Comparison of ENCODE assay signal across 19 mouse cellular contexts in genomic region chr1:78357868-78358267, GRCm38 (mm10). TPM values are rescaled to one million over a fixed set of nuclear protein-coding genes. Genes with fewer than 3 reads are reported as not detected.
DNase-seq lines count a peak whose midpoint lies in the region; ATAC-seq and TF ChIP-seq lines count a peak whose summit lies in the region.
"Had no signal": no experiment of that assay in that cellular context is flagged by ENCODE, and none has a peak within 500 bp of the region (broad histone marks: within the 10 kb centered on the region; RNA-seq: fewer than 3 reads in every experiment).

No protein-coding gene starts in this region.

- TF ChIP-seq POLR2A in heart, adult 2 months (IDR thresholded peaks at IDR 0.05; ENCODE audit: insufficient read depth, low read depth, low read length), result no peak
- no peak for TF ChIP-seq POLR2A in kidney, adult 2 months (IDR thresholded peaks at IDR 0.05; ENCODE audit: low read depth, low read length)

- H3K9ac ChIP-seq in heart, embryonic 13.5 days, result no peak overlapping the region
- H3K9ac ChIP-seq in heart, adult 2 months (ENCODE audit: low read depth, low read length), result no peak overlapping the region
- H3K9ac ChIP-seq in stomach, embryonic 15.5 days, result no peak overlapping the region
- H3K9ac ChIP-seq in stomach, postnatal 0 days (ENCODE audit: low read length), result no peak overlapping the region
- H3K9ac ChIP-seq: forebrain, embryonic 13.5 days; forebrain, postnatal 0 days; hindbrain, embryonic 13.5 days had no signal

- H3K4me3 ChIP-seq in heart, embryonic 13.5 days, result no peak overlapping the region
- no peak overlapping the region for H3K4me3 ChIP-seq in heart, adult 2 months
- no peak overlapping the region for H3K4me3 ChIP-seq in kidney, adult 2 months (ENCODE audit: insufficient read depth, low read depth, low read length)
- H3K4me3 ChIP-seq in stomach, embryonic 15.5 days (replicated peaks), result no peak overlapping the region
- no peak overlapping the region for H3K4me3 ChIP-seq in stomach, postnatal 0 days (ENCODE audit: low read depth, low read length)
- H3K4me3 ChIP-seq: embryonic facial prominence, embryonic 10.5 days; forebrain, embryonic 13.5 days; hindbrain, embryonic 13.5 days had no signal

- TF ChIP-seq CTCF in heart, adult 2 months (IDR thresholded peaks at IDR 0.05), result no peak
- no peak for TF ChIP-seq CTCF in kidney, adult 2 months (conservative IDR thresholded peaks at IDR 0.05; ENCODE audit: insufficient read depth, insufficient read length, low read depth, low read length)
- no peak for TF ChIP-seq CTCF in stomach, postnatal 0 days (IDR thresholded peaks at IDR 0.05; ENCODE audit: low read depth)

- TF ChIP-seq EP300 in heart, adult 2 months (IDR thresholded peaks at IDR 0.05; ENCODE audit: insufficient read depth, low read depth, low read length), result no peak
- TF ChIP-seq EP300 in stomach, postnatal 0 days (optimal IDR thresholded peaks at IDR 0.05), result no peak

- ATAC-seq in heart, embryonic 13.5 days (ENCODE audit: extremely low read depth, insufficient number of reproducible peaks, low FRiP score, low TSS enrichment), result no peak
- no peak for ATAC-seq in stomach, embryonic 15.5 days (ENCODE audit: insufficient read depth, low FRiP score, low read depth)
- ATAC-seq in stomach, postnatal 0 days (ENCODE audit: low FRiP score, low TSS enrichment), result no peak
- ATAC-seq: forebrain, embryonic 13.5 days; forebrain, postnatal 0 days; hindbrain, postnatal 0 days had no signal

- peaks cover 21% of the 10 kb centered on the region for H3K4me1 ChIP-seq in heart, embryonic 13.5 days
- H3K4me1 ChIP-seq in heart, adult 2 months (ENCODE audit: control insufficient read depth, insufficient read depth, low read length), result no peaks in the 10 kb centered on the region; the same call in 1 of the 2 replicates
- peaks cover 6% of the 10 kb centered on the region for H3K4me1 ChIP-seq in kidney, adult 2 months (ENCODE audit: control insufficient read depth, insufficient read depth, low read length)
- H3K4me1 ChIP-seq in stomach, embryonic 15.5 days, result peaks cover 10% of the 10 kb centered on the region; the same call in 1 of the 2 replicates
- H3K4me1 ChIP-seq in stomach, postnatal 0 days (replicated peaks; ENCODE audit: control insufficient read depth, insufficient read depth), result no peaks in the 10 kb centered on the region
- H3K4me1 ChIP-seq: forebrain, embryonic 13.5 days; hindbrain, embryonic 13.5 days had no signal

- H3K9me3 ChIP-seq in heart, embryonic 13.5 days, result no peaks in the 10 kb centered on the region
- no peaks in the 10 kb centered on the region for H3K9me3 ChIP-seq in stomach, embryonic 15.5 days
- no peaks in the 10 kb centered on the region for H3K9me3 ChIP-seq in stomach, postnatal 0 days (ENCODE audit: control insufficient read depth, low read length)
- H3K9me3 ChIP-seq: embryonic facial prominence, embryonic 10.5 days; forebrain, embryonic 13.5 days; hindbrain, embryonic 13.5 days had no signal

- H3K27ac ChIP-seq in heart, embryonic 13.5 days (replicated peaks), result 0 out of 2 replicates have a peak overlapping the region, but pooled peaks have one; percentile 8
- H3K27ac ChIP-seq in heart, adult 2 months, result no peak overlapping the region
- peak overlapping the region; percentile 80 for H3K27ac ChIP-seq in kidney, adult 2 months (ENCODE audit: insufficient read depth, low read depth, low read length)
- H3K27ac ChIP-seq in stomach, embryonic 15.5 days, result 0 out of 2 replicates have a peak overlapping the region, but pooled peaks have one; percentile 16
- no peak overlapping the region for H3K27ac ChIP-seq in stomach, postnatal 0 days (replicated peaks)
- H3K27ac ChIP-seq: embryonic facial prominence, embryonic 10.5 days; forebrain, embryonic 13.5 days; hindbrain, embryonic 13.5 days; hindbrain, postnatal 0 days had no signal

- H3K36me3 ChIP-seq in heart, embryonic 13.5 days, result no peaks in the 10 kb centered on the region
- H3K36me3 ChIP-seq in heart, adult 2 months (ENCODE audit: control insufficient read depth, insufficient read depth, low read length), result no peaks in the 10 kb centered on the region
- H3K36me3 ChIP-seq in kidney, adult 2 months (ENCODE audit: control insufficient read depth, insufficient read depth, low read length), result no peaks in the 10 kb centered on the region
- H3K36me3 ChIP-seq in stomach, embryonic 15.5 days, result no peaks in the 10 kb centered on the region
- H3K36me3 ChIP-seq in stomach, postnatal 0 days (ENCODE audit: control insufficient read depth, insufficient read depth, low read length), result no peaks in the 10 kb centered on the region
- H3K36me3 ChIP-seq: embryonic facial prominence, embryonic 10.5 days; hindbrain, embryonic 13.5 days had no signal

- H3K27me3 ChIP-seq in heart, embryonic 13.5 days (replicated peaks), result no peaks in the 10 kb centered on the region
- H3K27me3 ChIP-seq in heart, adult 2 months (ENCODE audit: control insufficient read depth, insufficient read depth, low read length), result no peaks in the 10 kb centered on the region
- H3K27me3 ChIP-seq in kidney, adult 2 months (replicated peaks; ENCODE audit: control insufficient read depth, insufficient read depth, low read length), result no peaks in the 10 kb centered on the region
- H3K27me3 ChIP-seq in stomach, embryonic 15.5 days (replicated peaks), result no peaks in the 10 kb centered on the region
- H3K27me3 ChIP-seq in stomach, postnatal 0 days (ENCODE audit: control insufficient read depth, insufficient read depth, low read length), result no peaks in the 10 kb centered on the region
- H3K27me3 ChIP-seq: hindbrain, embryonic 13.5 days had no signal

- no peak for DNase-seq in heart, adult 2 months
- DNase-seq in kidney, adult 2 months, result no peak
- no peak for DNase-seq in kidney, adult 11 months
- no peak for DNase-seq in stomach, postnatal 0 days (ENCODE audit: low spot score)
- DNase-seq: adrenal gland, adult 8-10 months; adrenal gland, postnatal 36 days; cerebellum, adult 2 months; cerebellum, postnatal 10 days; forebrain, postnatal 0 days; gastrocnemius, postnatal 36 days; heart, adult 18-20 months had no signal

- intact Hi-C loops in heart, adult 2 months (cut with DNase I), result no loop called here

- 39% methylated on average over 1 of the region's 1 CpGs for WGBS in heart, embryonic 13.5 days
- 52% methylated on average over 1 of the region's 1 CpGs for WGBS in heart, adult 2 months
- 52% methylated on average over 1 of the region's 1 CpGs for WGBS in kidney, adult 2 months
- 46% methylated on average over 1 of the region's 1 CpGs for WGBS in stomach, embryonic 15.5 days
- WGBS in stomach, postnatal 0 days, result 57% methylated on average over 1 of the region's 1 CpGs

- H3K79me2 ChIP-seq in heart, adult 2 months (replicated peaks; ENCODE audit: control insufficient read depth, insufficient read depth, low read length), result no peaks in the 10 kb centered on the region

- H3K4me2 ChIP-seq in heart, embryonic 13.5 days, result no peak overlapping the region
- H3K4me2 ChIP-seq in stomach, embryonic 15.5 days, result no peak overlapping the region
- no peak overlapping the region for H3K4me2 ChIP-seq in stomach, postnatal 0 days (replicated peaks; ENCODE audit: low read depth)
- H3K4me2 ChIP-seq: forebrain, embryonic 13.5 days; heart, embryonic 11.5 days; hindbrain, embryonic 13.5 days had no signal

RNA-seq across cellular contexts. Expression of gene Sgpp2, which starts 47.7 kb away (rescaled TPM):
- 0.11 and 0.34 TPM in 2 replicates for polyA plus RNA-seq in heart, embryonic 13.5 days (2015; fragmentation: Nextera tagmentation; extraction: Ambion mirVana)
- total RNA-seq in heart, adult 2 months (2021), result under 1 TPM in 1 of 2 experiments, not detected in 1; 0.09 TPM
- 0.26 and 0.31 TPM in 2 replicates for polyA plus RNA-seq in heart, adult 2 months (2012; rRNA removed)
- 15.6 and 17.8 TPM in 2 replicates for polyA plus RNA-seq in kidney, adult 2 months (2012; rRNA removed)
- 19.5 and 22.5 TPM in 2 replicates for polyA plus RNA-seq in stomach, embryonic 15.5 days (2015; fragmentation: Nextera tagmentation; extraction: Ambion mirVana)
- 20.3 and 20.5 TPM in 2 replicates for polyA plus RNA-seq in stomach, postnatal 0 days (2015; fragmentation: Nextera tagmentation; extraction: Ambion mirVana)
- total RNA-seq: gastrocnemius, adult 8-10 months; gastrocnemius, postnatal 36 days had no signal

Comparison
In these comparisons a context has a peak if more than half of its experiments do, and no peak if none do; other contexts are left out.
1. H3K27ac ChIP-seq: peak in heart, embryonic 13.5 days (single experiment), kidney, adult 2 months (single experiment) and stomach, embryonic 15.5 days (single experiment); none in heart, adult 2 months (single experiment) and stomach, postnatal 0 days (single experiment).
2. RNA of gene Sgpp2, which starts 47.7 kb away (polyA plus RNA-seq): 20.3 to 20.5 TPM in stomach, postnatal 0 days, 19.5 to 22.5 TPM in stomach, embryonic 15.5 days and 15.6 to 17.8 TPM in kidney, adult 2 months; 0.26 to 0.31 TPM in heart, adult 2 months and 0.11 to 0.34 TPM in heart, embryonic 13.5 days; every median in the first group is over 10 times any median in the second.